Mouse (Mus musculus): ENCODE measurements around the gene Krt35. TPM values are rescaled to one million over a fixed set of nuclear protein-coding genes. Genes with fewer than 3 reads are reported as not detected.

Gene Krt35
- total and polyA plus RNA-seq, 3 experiments, result not detected

DNA sequence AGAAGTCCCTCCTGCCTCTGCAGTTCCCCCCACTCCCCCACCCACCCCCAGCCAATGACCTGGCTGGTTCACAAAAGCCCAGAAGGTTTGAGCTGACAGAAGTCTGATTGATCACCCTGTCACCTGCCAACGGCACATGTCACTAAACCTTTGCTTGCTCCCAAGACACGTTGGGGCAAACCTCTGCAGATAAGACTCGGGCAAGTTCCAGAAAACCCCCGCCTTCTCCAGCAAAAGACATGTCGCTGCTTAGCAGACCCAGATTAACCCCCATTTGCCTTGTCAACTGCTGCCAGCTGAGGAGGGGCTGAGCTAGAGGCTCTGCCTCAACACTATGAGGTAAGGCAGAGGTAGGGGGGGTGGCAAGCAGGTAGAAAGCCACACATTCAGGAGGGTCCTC is 40.5 kb upstream of the Krt35 start:
- Histone ChIP-seq H3K36me3 (ENCODE audit: control insufficient read depth, insufficient read depth, low read length) (no peaks in the 10 kb centered on the region), H3K9ac (ENCODE audit: low read depth, low read length) (no peak overlapping the region), H3K4me3 (no peak overlapping the region), H3K4me1 (ENCODE audit: control insufficient read depth, insufficient read depth, low read length) (no peaks in the 10 kb centered on the region), H3K27me3 (ENCODE audit: control insufficient read depth, insufficient read depth, low read length) (no peaks in the 10 kb centered on the region), H3K27ac (no peak overlapping the region), H3K79me2 (replicated peaks; ENCODE audit: control insufficient read depth, insufficient read depth, low read length) (no peaks in the 10 kb centered on the region)
- DNase-seq, result no peak
- TF ChIP-seq POLR2A (IDR thresholded peaks at IDR 0.05; ENCODE audit: insufficient read depth, low read depth, low read length) (no peak), CTCF (IDR thresholded peaks at IDR 0.05) (no peak), EP300 (IDR thresholded peaks at IDR 0.05; ENCODE audit: insufficient read depth, low read depth, low read length) (no peak)
- WGBS, result 37% methylated on average over 5 of the region's 5 CpGs
- intact Hi-C loops (cut with DNase I), result no loop called here

GRCm38 (mm10) chr11:100135731-100136130 is 39.7 kb upstream of the Krt35 start, which contains the start of gene Krt15:
TSS of gene Krt15 (minus strand) at chr11:100135928.
- WGBS, result 63% methylated on average over 7 of the region's 7 CpGs
- Histone ChIP-seq H3K79me2 (replicated peaks; ENCODE audit: control insufficient read depth, insufficient read depth, low read length) (no peaks in the 10 kb centered on the region), H3K4me3 (no peak within 1 kb of the TSS), H3K27ac (no peak within 1 kb of the TSS), H3K4me1 (ENCODE audit: control insufficient read depth, insufficient read depth, low read length) (no peaks in the 10 kb centered on the region), H3K27me3 (ENCODE audit: control insufficient read depth, insufficient read depth, low read length) (no peaks in the 10 kb centered on the region), H3K9ac (ENCODE audit: low read depth, low read length) (no peak within 1 kb of the TSS), H3K36me3 (ENCODE audit: control insufficient read depth, insufficient read depth, low read length) (no peaks in the 10 kb centered on the region)
- no peak for DNase-seq
- TF ChIP-seq EP300 (IDR thresholded peaks at IDR 0.05; ENCODE audit: insufficient read depth, low read depth, low read length), result no peak
- TF ChIP-seq POLR2A (IDR thresholded peaks at IDR 0.05; ENCODE audit: insufficient read depth, low read depth, low read length), result no peak
- no peak for TF ChIP-seq CTCF (IDR thresholded peaks at IDR 0.05)
- intact Hi-C loops (cut with DNase I), result no loop called here

GRCm38 (mm10) chr11:100124901-100125300 is 28.9 kb upstream of the Krt35 start:
- Histone ChIP-seq H3K4me1 (ENCODE audit: control insufficient read depth, insufficient read depth, low read length) (no peaks in the 10 kb centered on the region), H3K27me3 (ENCODE audit: control insufficient read depth, insufficient read depth, low read length) (no peaks in the 10 kb centered on the region), H3K4me3 (no peak overlapping the region), H3K27ac (no peak overlapping the region), H3K36me3 (ENCODE audit: control insufficient read depth, insufficient read depth, low read length) (no peaks in the 10 kb centered on the region), H3K9ac (ENCODE audit: low read depth, low read length) (no peak overlapping the region), H3K79me2 (replicated peaks; ENCODE audit: control insufficient read depth, insufficient read depth, low read length) (no peaks in the 10 kb centered on the region)
- intact Hi-C loops (cut with DNase I), result no loop called here
- WGBS, result 76% methylated on average over 7 of the region's 7 CpGs
- no peak for DNase-seq
- TF ChIP-seq CTCF (IDR thresholded peaks at IDR 0.05), result no peak
- TF ChIP-seq EP300 (IDR thresholded peaks at IDR 0.05; ENCODE audit: insufficient read depth, low read depth, low read length), result no peak
- TF ChIP-seq POLR2A (IDR thresholded peaks at IDR 0.05; ENCODE audit: insufficient read depth, low read depth, low read length), result no peak

DNA sequence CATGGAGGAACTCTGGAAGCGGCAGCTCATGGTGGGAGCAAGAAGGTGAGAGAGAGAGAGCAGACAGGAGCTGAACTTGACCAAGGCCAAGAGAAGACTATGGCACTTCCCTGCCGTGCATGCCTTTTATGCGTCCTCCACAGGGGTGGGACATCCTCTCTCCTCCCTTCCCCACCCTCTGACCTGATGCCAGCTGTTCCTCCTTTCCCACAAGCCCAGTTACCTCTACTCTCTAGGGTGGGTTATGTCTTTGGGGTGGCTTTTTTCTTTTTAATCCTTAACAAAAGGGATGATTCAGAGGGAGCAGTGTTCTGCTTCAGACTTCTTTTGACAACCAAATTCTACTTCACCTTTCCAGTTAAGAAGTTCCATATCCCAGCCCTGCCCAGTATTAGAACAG is 25.4 kb upstream of the Krt35 start, which contains the start of gene Krt13:
Gene Krt13 (minus strand): TSS at position 101 of the 400 bp plus-strand sequence.
- TF ChIP-seq CTCF (IDR thresholded peaks at IDR 0.05) (no peak), POLR2A (IDR thresholded peaks at IDR 0.05; ENCODE audit: insufficient read depth, low read depth, low read length) (no peak), EP300 (IDR thresholded peaks at IDR 0.05; ENCODE audit: insufficient read depth, low read depth, low read length) (no peak)
- H3K27me3 ChIP-seq (ENCODE audit: control insufficient read depth, insufficient read depth, low read length), result no peaks in the 10 kb centered on the region
- H3K9ac ChIP-seq (ENCODE audit: low read depth, low read length), result no peak within 1 kb of the TSS
- DNase-seq, result no peak
- intact Hi-C loops (cut with DNase I), result no loop called here
- no peak within 1 kb of the TSS for H3K27ac ChIP-seq
- no peaks in the 10 kb centered on the region for H3K4me1 ChIP-seq (ENCODE audit: control insufficient read depth, insufficient read depth, low read length)
- no peaks in the 10 kb centered on the region for H3K36me3 ChIP-seq (ENCODE audit: control insufficient read depth, insufficient read depth, low read length)
- H3K79me2 ChIP-seq (replicated peaks; ENCODE audit: control insufficient read depth, insufficient read depth, low read length), result no peaks in the 10 kb centered on the region
- 80% methylated on average over 3 of the region's 3 CpGs for WGBS
- no peak within 1 kb of the TSS for H3K4me3 ChIP-seq

DNA sequence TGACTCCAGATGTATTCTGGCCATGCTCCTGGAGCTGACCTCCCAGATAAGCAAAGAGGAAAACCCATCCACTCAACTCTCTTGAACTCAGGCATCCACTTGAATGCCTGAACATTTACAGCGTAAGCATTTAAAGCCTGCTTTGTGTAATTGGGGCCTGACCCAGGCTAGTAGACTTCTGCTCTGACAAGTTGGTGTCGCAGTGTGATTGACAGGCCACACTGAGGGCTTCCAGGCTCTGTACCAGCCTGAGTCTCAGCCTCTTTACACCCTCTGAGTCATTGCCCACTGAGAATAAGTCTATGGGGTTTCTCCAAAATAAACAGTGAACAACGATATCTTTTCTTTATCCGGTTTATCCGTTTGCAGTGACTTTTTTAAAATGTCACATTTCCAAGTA is 24.3 kb upstream of the Krt35 start:
- WGBS, result 53% methylated on average over 5 of the region's 5 CpGs
- Histone ChIP-seq H3K27me3 (ENCODE audit: control insufficient read depth, insufficient read depth, low read length) (no peaks in the 10 kb centered on the region), H3K27ac (no peak overlapping the region), H3K79me2 (replicated peaks; ENCODE audit: control insufficient read depth, insufficient read depth, low read length) (no peaks in the 10 kb centered on the region), H3K4me1 (ENCODE audit: control insufficient read depth, insufficient read depth, low read length) (no peaks in the 10 kb centered on the region), H3K36me3 (ENCODE audit: control insufficient read depth, insufficient read depth, low read length) (no peaks in the 10 kb centered on the region), H3K9ac (ENCODE audit: low read depth, low read length) (no peak overlapping the region), H3K4me3 (no peak overlapping the region)
- intact Hi-C loops (cut with DNase I), result no loop called here
- DNase-seq, result no peak
- no peak for TF ChIP-seq POLR2A (IDR thresholded peaks at IDR 0.05; ENCODE audit: insufficient read depth, low read depth, low read length)
- no peak for TF ChIP-seq CTCF (IDR thresholded peaks at IDR 0.05)
- TF ChIP-seq EP300 (IDR thresholded peaks at IDR 0.05; ENCODE audit: insufficient read depth, low read depth, low read length), result no peak

DNA sequence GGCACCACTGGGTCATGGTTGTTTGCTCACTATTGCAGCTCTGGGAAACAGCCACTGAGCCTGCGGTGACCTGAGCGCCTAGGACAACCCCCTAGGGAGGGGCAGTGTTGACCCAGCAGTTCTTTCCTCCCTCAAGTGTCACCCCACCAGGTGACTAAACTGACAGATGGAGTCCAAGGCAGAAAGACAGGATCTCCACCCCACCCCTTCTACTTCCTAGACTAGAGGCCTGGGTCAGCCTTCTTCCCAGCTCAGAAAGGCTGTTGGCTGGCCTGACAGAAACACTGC is 17.6 kb upstream of the Krt35 start:
- H3K79me2 ChIP-seq (replicated peaks; ENCODE audit: control insufficient read depth, insufficient read depth, low read length), result no peaks in the 10 kb centered on the region
- H3K27me3 ChIP-seq (ENCODE audit: control insufficient read depth, insufficient read depth, low read length), result no peaks in the 10 kb centered on the region
- DNase-seq, result no peak
- H3K4me3 ChIP-seq, result no peak overlapping the region
- H3K27ac ChIP-seq, result no peak overlapping the region
- no peaks in the 10 kb centered on the region for H3K4me1 ChIP-seq (ENCODE audit: control insufficient read depth, insufficient read depth, low read length)
- H3K36me3 ChIP-seq (ENCODE audit: control insufficient read depth, insufficient read depth, low read length), result no peaks in the 10 kb centered on the region
- intact Hi-C loops (cut with DNase I), result no loop called here
- TF ChIP-seq POLR2A (IDR thresholded peaks at IDR 0.05; ENCODE audit: insufficient read depth, low read depth, low read length) (no peak), EP300 (IDR thresholded peaks at IDR 0.05; ENCODE audit: insufficient read depth, low read depth, low read length) (no peak), CTCF (IDR thresholded peaks at IDR 0.05) (no peak)
- H3K9ac ChIP-seq (ENCODE audit: low read depth, low read length), result no peak overlapping the region
- 67% methylated on average over 2 of the region's 2 CpGs for WGBS
